Mouse (Mus musculus) neural tube, embryonic 12.5 days (tissue): ENCODE data around the gene Tpst2. TPM values are rescaled to one million over a fixed set of nuclear protein-coding genes. Genes with fewer than 3 reads are reported as not detected.

Experiments used
- ATAC-seq: fragments of 200-750 bp; cut with Nextera tagmentation; 2 replicates; pipeline ENCODE4 v1.8.0; 2017; ENCODE audit warnings: low read depth, mild to moderate bottlenecking, moderate TSS enrichment, moderate library complexity; ENCODE audit not compliant: low FRiP score
- H3K27ac ChIP-seq: fragments of 300-500 bp; sonication (generic); 2 replicates; pipeline ENCODE4 v1.5.1; 2016
- H3K27me3 ChIP-seq: fragments of 300-500 bp; sonication (generic); replicated peaks from 2 replicates; pipeline ENCODE4 v1.6.1; 2016; ENCODE audit warnings: mild to moderate bottlenecking
- H3K36me3 ChIP-seq: fragments of 300-500 bp; sonication (generic); 2 replicates; pipeline ENCODE4 v1.6.1; 2016; ENCODE audit warnings: mild to moderate bottlenecking
- H3K4me1 ChIP-seq: fragments of 300-500 bp; sonication (generic); 2 replicates; pipeline ENCODE4 v1.6.1; 2016
- H3K4me2 ChIP-seq: fragments of 300-500 bp; sonication (generic); replicated peaks from 2 replicates; pipeline ENCODE4 v1.6.1; 2016; ENCODE audit warnings: mild to moderate bottlenecking
- H3K4me3 ChIP-seq: fragments of 300-500 bp; sonication (generic); 2 replicates; pipeline ENCODE4 v1.5.1; 2016
- H3K9ac ChIP-seq: fragments of 300-500 bp; sonication (generic); 2 replicates; pipeline ENCODE4 v1.6.1; 2016; ENCODE audit warnings: mild to moderate bottlenecking
- H3K9me3 ChIP-seq: fragments of 300-500 bp; sonication (generic); 2 replicates; pipeline ENCODE4 v1.6.1; 2016; ENCODE audit warnings: mild to moderate bottlenecking
- WGBS: fragments of 180-500 bp; shearing (Covaris S2); methylation state at CpG from one replicate; pipeline ENCODE4 v1.1.7; 2016; 5-methylcytosine and 5-hydroxymethylcytosine counted together
- polyA plus RNA-seq: library from polyadenylated mRNA; unstranded; fragments of >200 nt; fragmentation: Nextera tagmentation; extraction: Ambion mirVana; gene quantifications from 2 replicates; pipeline ENCODE4 v1.2.1, GENCODE M21; 2016

Tpst2 gene
- polyA plus RNA-seq, 1 experiment from 2014 or later: 28.7 TPM

- H3K9ac ChIP-seq: peak overlapping the region; percentile 73
- peak; percentile 62 for ATAC-seq
- peak overlapping the region; percentile 90 for H3K4me2 ChIP-seq
- H3K9me3 ChIP-seq: no peaks in the 10 kb centered on the region
- under 1% methylated on average over 23 of the region's 24 CpGs for WGBS
- no peaks in the 10 kb centered on the region for H3K27me3 ChIP-seq
- no peak overlapping the region for H3K27ac ChIP-seq
- H3K36me3 ChIP-seq: no peaks in the 10 kb centered on the region
- H3K4me1 ChIP-seq: peaks cover 35% of the 10 kb centered on the region
- peak overlapping the region; percentile 67 for H3K4me3 ChIP-seq
Measured at GRCm38 (mm10) chr5:112276907-112277348, 437 bp downstream of the Tpst2 start.

- no peak overlapping the region for H3K9ac ChIP-seq
- no peaks in the 10 kb centered on the region for H3K27me3 ChIP-seq
- peak overlapping the region; percentile 90 for H3K4me2 ChIP-seq
- H3K4me1 ChIP-seq: peaks cover 35% of the 10 kb centered on the region
- H3K36me3 ChIP-seq: no peaks in the 10 kb centered on the region
- no peak overlapping the region for H3K4me3 ChIP-seq
- H3K9me3 ChIP-seq: no peaks in the 10 kb centered on the region
- ATAC-seq: no peak
- no peak overlapping the region for H3K27ac ChIP-seq
- WGBS: 91% methylated on average over 11 of the region's 11 CpGs
Measured at GRCm38 (mm10) chr5:112277906-112278470, 1.5 kb downstream of the Tpst2 start.

GRCm38 (mm10) chr5:112279181-112280021 lies 2.9 kb downstream of the Tpst2 start:
- Histone ChIP-seq H3K9ac (no peak overlapping the region), H3K27me3 (no peaks in the 10 kb centered on the region)
- no peak for ATAC-seq

GRCm38 (mm10) chr5:112280151-112280550 lies 3.7 kb downstream of the Tpst2 start:
- Histone ChIP-seq H3K4me2 (no peak overlapping the region), H3K9ac (peak overlapping the region; percentile 29; the same call in 1 of the 2 replicates), H3K27ac (no peak overlapping the region), H3K9me3 (no peaks in the 10 kb centered on the region), H3K4me3 (no peak overlapping the region), H3K27me3 (no peaks in the 10 kb centered on the region), H3K36me3 (no peaks in the 10 kb centered on the region), H3K4me1 (peaks cover 45% of the 10 kb centered on the region)
- ATAC-seq: no peak
- 88% methylated on average over 7 of the region's 7 CpGs for WGBS

More at GRCm38 (mm10) chr5:112279181-112280021, 2.9 kb downstream of the Tpst2 start:
- peaks cover 44% of the 10 kb centered on the region for H3K4me1 ChIP-seq
- H3K4me2 ChIP-seq: no peak overlapping the region
- no peak overlapping the region for H3K4me3 ChIP-seq
- WGBS: 89% methylated on average over 17 of the region's 17 CpGs
- no peaks in the 10 kb centered on the region for H3K36me3 ChIP-seq
- H3K27ac ChIP-seq: no peak overlapping the region
- H3K9me3 ChIP-seq: no peaks in the 10 kb centered on the region

GRCm38 (mm10) chr5:112280863-112281660 lies 4.6 kb downstream of the Tpst2 start:
- H3K4me1 ChIP-seq: peaks cover 49% of the 10 kb centered on the region
- no peak for ATAC-seq
- no peak overlapping the region for H3K4me3 ChIP-seq
- no peaks in the 10 kb centered on the region for H3K27me3 ChIP-seq
- H3K27ac ChIP-seq: no peak overlapping the region
- no peaks in the 10 kb centered on the region for H3K36me3 ChIP-seq
- H3K9me3 ChIP-seq: no peaks in the 10 kb centered on the region
- 64% methylated on average over 15 of the region's 15 CpGs for WGBS
- no peak overlapping the region for H3K4me2 ChIP-seq
- H3K9ac ChIP-seq: no peak overlapping the region

GRCm38 (mm10) chr5:112281676-112282075 lies 5.2 kb downstream of the Tpst2 start:
- H3K4me1 ChIP-seq: peaks cover 49% of the 10 kb centered on the region

GRCm38 (mm10) chr5:112282123-112282779 lies 5.8 kb downstream of the Tpst2 start:
- H3K27ac ChIP-seq: no peak overlapping the region
- peaks cover 44% of the 10 kb centered on the region for H3K4me1 ChIP-seq
- H3K27me3 ChIP-seq: no peaks in the 10 kb centered on the region
- no peaks in the 10 kb centered on the region for H3K9me3 ChIP-seq
- no peaks in the 10 kb centered on the region for H3K36me3 ChIP-seq
- no peak overlapping the region for H3K4me2 ChIP-seq
- no peak overlapping the region for H3K9ac ChIP-seq
- WGBS: 73% methylated on average over 6 of the region's 6 CpGs
- no peak for ATAC-seq
- H3K4me3 ChIP-seq: no peak overlapping the region

More at GRCm38 (mm10) chr5:112281676-112282075, 5.2 kb downstream of the Tpst2 start:
- no peak overlapping the region for H3K27ac ChIP-seq
- ATAC-seq: no peak
- H3K9me3 ChIP-seq: no peaks in the 10 kb centered on the region
- no peak overlapping the region for H3K4me3 ChIP-seq
- no peak overlapping the region for H3K4me2 ChIP-seq
- no peaks in the 10 kb centered on the region for H3K36me3 ChIP-seq
- H3K27me3 ChIP-seq: no peaks in the 10 kb centered on the region
- 87% methylated on average over 4 of the region's 4 CpGs for WGBS
- H3K9ac ChIP-seq: no peak overlapping the region

- Histone ChIP-seq H3K9ac (no peak overlapping the region), H3K4me3 (no peak overlapping the region), H3K4me2 (no peak overlapping the region), H3K4me1 (peaks cover 38% of the 10 kb centered on the region), H3K36me3 (no peaks in the 10 kb centered on the region), H3K27me3 (no peaks in the 10 kb centered on the region), H3K9me3 (no peaks in the 10 kb centered on the region), H3K27ac (no peak overlapping the region)
- ATAC-seq: no peak
- WGBS: 81% methylated on average over 9 of the region's 9 CpGs
Measured at GRCm38 (mm10) chr5:112282780-112283482, 6.4 kb downstream of the Tpst2 start.

- Histone ChIP-seq H3K9me3 (no peaks in the 10 kb centered on the region), H3K4me1 (peaks cover 32% of the 10 kb centered on the region), H3K36me3 (no peaks in the 10 kb centered on the region), H3K27ac (no peak overlapping the region), H3K9ac (no peak overlapping the region), H3K4me2 (no peak overlapping the region), H3K4me3 (no peak overlapping the region), H3K27me3 (no peaks in the 10 kb centered on the region)
- no peak for ATAC-seq
- WGBS: 77% methylated on average over 10 of the region's 10 CpGs
Measured at GRCm38 (mm10) chr5:112283543-112284202, 7.2 kb downstream of the Tpst2 start.

GRCm38 (mm10) chr5:112284203-112284582 lies 7.7 kb downstream of the Tpst2 start:
- Histone ChIP-seq H3K27me3 (no peaks in the 10 kb centered on the region), H3K9ac (no peak overlapping the region), H3K27ac (no peak overlapping the region), H3K4me2 (no peak overlapping the region), H3K4me1 (peaks cover 28% of the 10 kb centered on the region; the same call in 1 of the 2 replicates), H3K36me3 (no peaks in the 10 kb centered on the region), H3K9me3 (no peaks in the 10 kb centered on the region), H3K4me3 (no peak overlapping the region)
- no peak for ATAC-seq
- WGBS: 71% methylated on average over 7 of the region's 7 CpGs

GRCm38 (mm10) chr5:112285548-112286085 lies 9.1 kb downstream of the Tpst2 start:
- H3K9ac ChIP-seq: no peak overlapping the region
- no peak for ATAC-seq
- no peaks in the 10 kb centered on the region for H3K27me3 ChIP-seq
- H3K9me3 ChIP-seq: no peaks in the 10 kb centered on the region
- H3K4me2 ChIP-seq: no peak overlapping the region
- H3K36me3 ChIP-seq: no peaks in the 10 kb centered on the region
- peaks cover 20% of the 10 kb centered on the region; the same call in 1 of the 2 replicates for H3K4me1 ChIP-seq
- no peak overlapping the region for H3K27ac ChIP-seq
- 88% methylated on average over 7 of the region's 7 CpGs for WGBS
- no peak overlapping the region for H3K4me3 ChIP-seq
